Mouse (Mus musculus) v-Abl transformed pro-B cells (cell line): ENCODE results near the gene Cars.
"Not testable (repeated sequence)": the region's sequence is repeated elsewhere in the genome, so short reads cannot be mapped to it uniquely, and the experiment has no call there.

Experiments used
- in situ Hi-C, 2 experiments: fragments of 400-800 bp; cut with MboI; formaldehyde crosslinking; loops; one replicate each; pipeline ENCODE4 v1.15.1; 2025; ENCODE audit not compliant: unreplicated experiment in 2 of 2

The Cars gene

DNA sequence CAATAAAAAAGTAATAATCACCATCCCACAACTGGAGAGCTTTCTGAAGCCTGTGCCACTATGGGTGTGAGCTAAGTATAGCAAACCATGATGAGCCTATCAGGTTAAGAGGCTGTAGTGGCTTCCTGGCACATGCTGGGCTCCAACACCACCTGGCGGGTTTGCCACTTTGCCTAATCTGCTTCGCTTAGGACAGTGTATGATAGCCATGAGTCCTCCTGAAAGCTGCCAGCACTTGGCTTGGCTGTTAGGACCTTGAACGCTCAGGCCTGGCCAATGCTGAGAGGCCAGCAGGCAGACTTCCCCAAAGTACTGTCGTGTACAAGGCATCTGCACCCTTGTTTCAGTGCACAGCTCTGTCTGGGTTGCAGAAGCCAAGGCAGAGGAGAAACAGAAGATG is 11.9 kb downstream of the Cars start:
- in situ Hi-C loops, result loop anchor here in 1 of 2 experiments (10.0 to 25.0 kb wide), 2 partner anchors 107 to 324 kb away; no protein-coding TSS in a partner anchor

DNA sequence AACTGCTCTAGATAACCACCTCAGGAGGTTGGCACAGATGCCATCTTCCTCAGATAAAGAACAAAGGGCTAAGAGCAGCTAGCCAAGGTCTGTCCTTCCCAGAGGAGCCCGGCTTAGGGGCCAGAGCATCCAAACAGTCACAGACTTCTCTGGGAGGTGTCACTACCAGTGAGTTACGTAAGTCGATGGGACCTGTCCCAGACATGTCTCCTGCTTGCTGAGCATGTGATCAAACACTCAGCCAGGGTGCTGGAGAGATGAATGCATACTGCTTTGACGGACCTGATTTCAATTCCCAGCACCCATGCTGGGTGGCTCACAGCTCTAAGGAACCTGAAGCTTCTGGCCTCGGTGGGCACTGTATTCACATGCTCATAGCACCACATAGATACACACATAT is 12.3 kb downstream of the Cars start:
- in situ Hi-C loops, result loop anchor here in 1 of 2 experiments (10.0 to 25.0 kb wide), 2 partner anchors 107 to 325 kb away; no protein-coding TSS in a partner anchor

DNA sequence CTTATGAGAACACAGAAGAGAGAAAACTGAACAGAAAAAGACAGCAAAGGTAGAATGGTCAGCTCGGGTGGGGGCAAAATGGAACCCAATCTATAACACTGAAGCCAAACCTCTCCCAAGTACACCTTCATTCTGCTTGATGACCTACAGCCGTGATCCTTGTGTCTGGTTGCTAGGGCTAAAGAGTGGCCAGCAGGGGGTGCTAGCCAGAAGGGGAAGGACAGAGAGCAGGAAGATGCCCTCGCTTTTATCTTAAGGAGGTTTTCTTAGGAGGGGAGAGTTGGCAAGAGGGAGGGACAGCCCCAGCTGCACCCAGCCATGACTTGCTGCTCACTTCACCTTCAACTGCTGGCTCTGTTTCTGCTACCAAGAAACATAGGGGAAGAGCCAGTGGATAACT is 15.9 kb downstream of the Cars start:
- in situ Hi-C loops, result loop anchor here (5.0 to 25.0 kb wide), 5 partner anchors 111 to 328 kb away; no protein-coding TSS in a partner anchor

GRCm38 (mm10) chr7:143583025-143583424 is 16.9 kb downstream of the Cars start:
- in situ Hi-C loops, result loop anchor here (5.0 to 25.0 kb wide), 5 partner anchors 112 to 329 kb away; no protein-coding TSS in a partner anchor

DNA sequence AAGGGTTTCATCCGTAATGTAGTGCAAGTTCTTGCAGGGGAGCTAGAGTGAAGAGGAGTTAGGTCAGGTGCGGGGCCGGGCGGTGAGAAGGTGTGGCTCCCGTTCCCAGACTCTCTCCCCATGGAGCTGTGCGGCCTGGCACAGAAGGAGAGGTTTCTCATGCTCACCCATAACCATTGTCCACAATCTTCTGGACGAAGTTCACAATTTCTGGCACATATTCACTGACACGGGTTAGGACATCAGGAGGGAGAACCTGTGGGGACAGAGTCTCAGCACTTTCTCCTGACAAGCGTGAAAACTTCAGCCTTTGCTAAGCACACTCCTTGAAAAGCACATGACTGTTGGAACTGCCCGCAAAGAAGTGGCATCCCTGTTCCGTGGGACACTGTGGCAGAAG is 24.1 kb downstream of the Cars start:
- in situ Hi-C loops, result loop anchor here in 1 of 2 experiments (25.0 kb wide), 1 partner anchor 337 kb away; no protein-coding TSS in a partner anchor

- in situ Hi-C loops, result no loop called here
Observed at GRCm38 (mm10) chr7:143565648-143566039, 34.2 kb downstream of the Cars start.

- in situ Hi-C loops, result no loop called here
Observed at GRCm38 (mm10) chr7:143565015-143565647, 34.8 kb downstream of the Cars start.

- in situ Hi-C loops, result no loop called here
Observed at GRCm38 (mm10) chr7:143563787-143564186, 36.1 kb downstream of the Cars start.

- in situ Hi-C loops, result no loop called here
Observed at GRCm38 (mm10) chr7:143557616-143558015, 42.3 kb downstream of the Cars start.

GRCm38 (mm10) chr7:143556964-143557610 is 42.8 kb downstream of the Cars start:
- in situ Hi-C loops, result no loop called here

- in situ Hi-C loops, result no loop called here
Observed at GRCm38 (mm10) chr7:143549588-143550220, 50.2 kb downstream of the Cars start.

GRCm38 (mm10) chr7:143548976-143549457 is 50.9 kb downstream of the Cars start, which contains the start of gene Nap1l4:
Gene Nap1l4, minus strand, starts transcription at chr7:143549106.
- in situ Hi-C loops, result no loop called here

DNA sequence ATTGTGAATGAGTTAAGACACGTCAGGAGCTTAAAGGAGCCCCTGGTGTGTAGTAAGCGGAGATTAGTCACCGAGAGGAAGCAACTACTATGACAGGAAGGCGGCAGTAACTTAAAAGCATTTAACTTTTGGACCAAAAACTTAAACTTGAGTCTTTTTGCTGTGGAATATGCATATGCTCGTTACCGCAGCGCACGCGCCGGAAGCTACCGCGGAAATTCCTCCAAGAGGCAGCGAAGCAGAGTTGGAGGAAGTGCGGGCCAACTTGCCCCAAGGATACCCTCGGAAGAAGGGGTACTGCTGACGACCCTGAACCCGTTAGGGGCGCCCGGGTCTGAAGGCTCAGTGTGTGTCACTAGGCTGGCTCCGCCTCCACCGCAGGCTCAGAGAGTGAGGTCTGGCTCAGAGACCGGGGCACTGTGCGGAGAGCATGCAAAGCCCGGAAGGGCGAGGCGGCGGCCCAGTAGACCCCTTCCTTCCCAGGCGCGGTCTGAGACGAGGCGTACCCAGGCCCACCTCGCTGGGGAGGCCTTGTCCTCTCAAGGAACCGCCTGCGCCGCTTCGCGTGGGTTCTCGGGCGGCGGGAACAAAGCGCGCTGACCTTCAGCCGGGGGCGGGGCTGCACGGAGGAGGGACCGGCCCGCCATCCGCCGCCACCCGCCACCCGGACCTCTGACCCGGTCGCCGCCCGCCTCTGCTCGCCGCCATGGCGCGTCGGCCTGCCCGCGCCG is 51.5 kb downstream of the Cars start:
- in situ Hi-C loops, result no loop called here

GRCm38 (mm10) chr7:143546554-143546953 is 53.3 kb downstream of the Cars start:
- in situ Hi-C loops, result no loop called here

- in situ Hi-C loops, result no loop called here
Observed at GRCm38 (mm10) chr7:143544368-143544767, 55.5 kb downstream of the Cars start.

- in situ Hi-C loops, result no loop called here
Observed at GRCm38 (mm10) chr7:143538671-143539070, 61.2 kb downstream of the Cars start.

DNA sequence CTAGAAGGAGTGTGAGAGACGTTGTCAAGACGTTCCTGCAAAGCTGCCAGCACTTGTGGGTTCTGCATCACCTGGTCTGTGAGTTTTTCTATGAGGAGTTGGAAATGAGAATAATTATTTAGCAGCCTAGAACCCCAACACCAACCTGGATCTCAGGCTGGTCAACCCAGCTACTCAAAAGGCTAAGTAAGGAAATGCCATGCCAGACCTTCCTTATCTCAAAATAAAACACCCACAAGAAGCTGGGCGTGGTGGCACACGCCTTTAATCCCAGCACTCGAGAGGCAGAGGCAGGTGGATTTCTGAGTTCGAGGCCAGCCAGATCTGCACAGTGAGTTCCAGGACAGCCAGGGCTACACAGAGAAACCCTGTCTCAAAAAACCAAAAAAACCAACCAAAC is 61.7 kb downstream of the Cars start:
- in situ Hi-C loops, result not testable (repeated sequence)

GRCm38 (mm10) chr7:143536251-143536650 is 63.6 kb downstream of the Cars start:
- in situ Hi-C loops, result no loop called here

DNA sequence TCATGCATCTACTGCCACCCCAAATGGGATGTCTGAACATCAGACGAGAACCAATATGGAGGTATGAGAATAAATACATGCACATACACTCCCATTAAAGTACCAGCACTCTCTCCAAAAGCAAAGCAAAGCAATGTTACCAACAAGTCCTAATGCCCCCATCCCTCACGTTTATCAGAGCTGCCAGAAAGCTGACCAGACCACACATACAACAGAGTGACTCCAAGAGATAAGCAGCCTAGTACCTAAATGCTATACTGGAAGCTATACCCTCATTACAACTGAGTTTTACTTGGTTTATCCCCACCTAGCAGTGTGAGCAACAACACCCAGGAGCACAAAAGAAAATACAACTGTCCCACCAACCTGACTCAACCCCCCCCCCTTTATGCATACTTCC is 66.6 kb downstream of the Cars start:
- in situ Hi-C loops, result no loop called here

DNA sequence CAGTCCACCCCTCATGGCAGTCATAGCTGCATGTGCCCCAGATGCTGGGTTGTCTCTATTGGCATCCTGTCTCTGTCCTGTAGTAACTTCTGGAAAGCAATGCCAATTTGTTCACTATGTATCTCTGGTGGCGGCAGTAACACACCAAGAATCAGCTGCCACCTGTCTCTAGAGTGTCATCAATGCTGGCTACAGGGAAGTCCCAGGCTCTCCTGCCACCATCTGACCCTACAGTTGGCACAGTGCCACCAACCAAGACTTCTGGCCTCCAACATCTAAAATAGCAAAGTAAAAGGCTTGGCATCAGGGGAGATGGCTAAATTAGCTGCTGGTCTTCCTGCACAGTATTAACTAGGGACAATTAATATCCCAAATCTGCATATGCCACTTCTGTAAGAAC is 67.5 kb downstream of the Cars start:
- in situ Hi-C loops, result no loop called here

DNA sequence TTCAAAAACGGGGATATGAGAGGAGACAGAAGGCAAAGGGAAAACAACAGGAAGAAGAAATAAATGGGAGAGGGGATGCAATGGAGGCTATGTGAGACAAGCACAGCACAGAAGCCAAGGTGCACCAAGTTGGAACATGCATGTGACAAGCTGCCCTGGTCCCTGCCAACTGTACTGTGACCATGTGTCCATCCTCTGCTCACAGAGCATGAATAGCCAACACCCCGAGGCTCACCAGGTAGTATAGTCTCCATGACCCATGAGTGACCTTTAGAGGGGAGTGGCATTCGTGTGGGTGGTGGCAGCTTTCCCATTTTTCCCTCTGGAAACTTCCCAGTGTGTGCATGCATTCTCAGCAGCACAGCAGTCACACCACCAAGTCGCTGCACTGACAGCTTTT is 80.6 kb downstream of the Cars start:
- in situ Hi-C loops, result no loop called here
